Mouse (Mus musculus) thymus, postnatal 14 days (tissue): ENCODE data around the gene Ltbp4.

Experiments
- DNase-seq: peaks from one replicate; pipeline ENCODE4 v3.0.0; 2021

Ltbp4 gene

DNA sequence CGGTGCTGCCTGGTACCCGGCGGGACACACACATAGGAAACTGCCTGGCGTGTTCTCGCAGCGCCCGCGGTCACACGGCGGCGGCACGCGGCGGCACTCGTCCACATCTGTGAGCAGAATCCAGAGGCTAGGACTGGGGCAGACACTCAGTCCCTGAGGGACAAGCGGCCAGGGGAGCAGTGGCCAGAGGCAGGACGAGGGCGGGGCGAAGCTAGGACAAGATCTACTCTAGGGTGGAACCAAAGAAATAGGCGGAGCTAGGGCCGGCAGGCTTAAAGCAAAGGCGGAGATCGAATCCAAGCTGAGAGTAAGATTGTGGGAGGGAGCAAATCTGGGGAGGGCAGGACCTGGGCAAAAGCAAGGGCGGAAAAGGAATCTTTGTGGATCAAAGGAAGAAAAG, 11.8 kb downstream of the Ltbp4 start:
- no peak for DNase-seq

DNA sequence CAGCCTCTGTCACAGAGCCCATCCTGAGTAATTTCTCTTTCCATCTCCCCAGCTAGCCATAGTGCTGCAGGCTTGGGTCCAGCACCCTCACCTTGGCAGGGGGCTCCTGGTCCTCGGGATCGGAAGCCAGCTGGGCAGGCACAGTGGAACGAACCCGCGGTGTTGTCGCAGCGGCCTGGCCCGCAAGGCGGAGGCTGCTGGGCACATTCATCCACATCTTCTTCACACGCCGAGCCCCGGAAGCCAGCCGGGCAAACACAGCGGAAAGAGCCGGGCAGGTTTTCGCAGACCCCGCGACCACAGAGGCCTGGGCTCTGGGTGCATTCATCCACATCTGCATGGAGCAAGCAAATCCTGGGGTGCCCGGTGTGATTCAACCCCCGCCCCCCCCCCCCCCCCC, 12.6 kb downstream of the Ltbp4 start:
- DNase-seq = no peak

DNA sequence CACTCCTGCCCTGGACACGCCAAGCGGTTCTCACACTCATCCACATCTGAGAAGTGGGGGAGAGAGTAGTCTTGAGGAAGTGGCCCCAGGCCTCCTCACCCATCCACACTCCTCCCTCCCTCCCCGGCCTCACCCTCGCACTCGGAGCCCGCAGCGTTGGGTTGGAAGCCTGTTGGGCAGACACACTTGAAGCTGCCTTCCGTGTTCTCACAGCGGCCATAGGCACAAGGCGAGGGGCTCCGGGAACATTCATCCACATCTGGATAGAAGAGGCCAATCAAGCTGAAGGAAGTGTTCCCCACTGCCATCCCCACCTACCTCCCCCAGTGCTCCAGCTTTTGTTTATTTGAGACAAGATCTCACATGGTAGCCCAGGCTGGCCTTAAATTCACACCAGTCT, 13.3 kb downstream of the Ltbp4 start:
- no peak for DNase-seq

DNA sequence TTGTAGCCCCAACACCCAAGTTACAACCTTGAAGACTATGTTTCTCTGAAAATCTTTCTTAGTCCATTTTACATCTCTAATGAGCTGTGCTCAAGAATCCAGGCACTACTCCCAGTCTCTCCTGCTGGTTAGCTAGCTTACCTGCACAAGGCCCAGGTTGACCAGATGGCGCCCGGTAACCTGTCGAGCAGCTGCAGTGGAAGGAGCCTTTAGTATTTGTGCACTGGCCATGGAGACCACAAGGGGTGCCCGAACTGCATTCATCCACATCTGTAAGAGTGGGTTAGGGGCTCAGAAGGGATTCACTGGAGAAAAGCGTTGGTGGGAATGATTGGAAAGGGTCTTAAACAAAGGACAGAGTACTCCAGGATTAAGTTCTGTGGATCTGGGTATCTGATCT, 14.5 kb downstream of the Ltbp4 start:
- no peak for DNase-seq

DNA sequence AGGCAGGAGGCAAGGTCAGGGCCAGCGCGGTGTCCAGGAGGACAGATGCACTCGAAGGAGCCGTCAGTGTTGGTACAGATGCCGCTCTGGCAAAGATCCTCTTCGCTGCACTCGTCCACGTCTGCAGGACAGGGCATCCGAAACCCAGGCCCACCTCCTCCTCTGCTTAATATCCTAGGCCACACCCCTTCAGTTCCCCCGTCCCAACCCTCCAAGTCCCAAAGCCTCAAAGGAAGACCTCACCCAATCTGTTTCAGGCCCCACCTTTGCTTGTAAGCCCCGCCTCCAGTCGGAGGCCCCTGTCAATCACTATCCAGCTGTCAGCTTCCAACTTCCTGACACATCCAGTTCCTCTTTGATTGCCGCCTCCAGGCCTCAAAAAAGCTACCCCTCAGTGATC, 15.2 kb downstream of the Ltbp4 start:
- DNase-seq = no peak

DNA sequence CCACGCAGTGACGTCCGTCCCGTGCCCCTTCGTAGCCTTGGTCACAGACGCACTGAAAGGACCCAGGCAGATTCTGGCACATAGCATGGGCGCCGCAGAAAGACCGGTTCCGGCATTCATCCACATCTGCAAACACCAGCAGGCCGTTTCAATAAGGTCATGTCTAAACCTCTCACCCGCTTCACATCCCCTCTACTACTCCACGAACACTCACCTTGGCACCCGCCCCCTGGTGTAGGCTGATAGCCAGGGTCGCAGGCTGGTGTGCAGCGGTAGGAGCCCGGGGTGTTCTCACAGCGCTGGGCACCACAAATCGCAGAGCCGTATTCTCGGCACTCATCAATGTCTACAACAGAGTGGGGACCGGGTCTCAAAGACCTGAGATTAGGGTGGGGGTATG, 18.1 kb downstream of the Ltbp4 start:
- no peak for DNase-seq

DNA sequence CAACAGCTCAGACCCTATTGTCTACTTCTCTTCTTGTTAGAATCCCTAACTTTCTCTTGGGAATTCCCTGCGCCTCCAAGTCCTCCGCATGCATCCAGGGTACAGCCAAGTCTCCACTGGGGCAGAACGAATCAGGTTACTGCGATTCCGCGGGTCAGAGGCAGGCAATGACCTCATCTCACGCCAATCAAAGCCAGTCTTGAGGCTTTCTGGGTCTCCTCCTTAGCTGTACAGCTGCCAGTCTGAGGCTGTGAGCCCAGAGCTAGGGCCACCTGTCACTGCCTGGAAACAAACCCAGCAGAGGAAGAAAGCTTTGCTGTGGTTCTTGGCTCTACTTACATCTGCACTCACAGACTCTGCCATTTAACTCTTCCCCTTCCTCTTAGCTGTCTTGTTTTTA, 21.5 kb downstream of the Ltbp4 start:
- peak; percentile 60 for DNase-seq

DNA sequence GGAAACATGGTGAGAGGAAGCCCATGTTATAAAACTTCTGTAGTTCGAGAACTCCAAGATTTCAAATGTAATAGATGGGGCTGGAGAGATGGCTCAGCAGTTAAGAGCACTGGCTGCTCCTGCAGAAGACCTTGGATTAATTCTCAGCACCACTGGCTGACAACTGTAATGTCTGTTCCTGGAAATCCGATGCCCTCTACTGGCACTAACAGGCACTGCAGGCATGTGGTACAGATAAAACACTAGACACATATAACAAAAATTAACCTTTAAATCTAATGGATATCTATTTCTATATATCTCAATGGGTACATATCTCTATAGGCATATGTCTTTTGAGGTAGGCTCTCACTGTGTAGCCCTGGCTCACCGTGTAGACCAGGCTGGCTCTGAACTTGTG, 23.1 kb downstream of the Ltbp4 start:
- DNase-seq = no peak

DNA sequence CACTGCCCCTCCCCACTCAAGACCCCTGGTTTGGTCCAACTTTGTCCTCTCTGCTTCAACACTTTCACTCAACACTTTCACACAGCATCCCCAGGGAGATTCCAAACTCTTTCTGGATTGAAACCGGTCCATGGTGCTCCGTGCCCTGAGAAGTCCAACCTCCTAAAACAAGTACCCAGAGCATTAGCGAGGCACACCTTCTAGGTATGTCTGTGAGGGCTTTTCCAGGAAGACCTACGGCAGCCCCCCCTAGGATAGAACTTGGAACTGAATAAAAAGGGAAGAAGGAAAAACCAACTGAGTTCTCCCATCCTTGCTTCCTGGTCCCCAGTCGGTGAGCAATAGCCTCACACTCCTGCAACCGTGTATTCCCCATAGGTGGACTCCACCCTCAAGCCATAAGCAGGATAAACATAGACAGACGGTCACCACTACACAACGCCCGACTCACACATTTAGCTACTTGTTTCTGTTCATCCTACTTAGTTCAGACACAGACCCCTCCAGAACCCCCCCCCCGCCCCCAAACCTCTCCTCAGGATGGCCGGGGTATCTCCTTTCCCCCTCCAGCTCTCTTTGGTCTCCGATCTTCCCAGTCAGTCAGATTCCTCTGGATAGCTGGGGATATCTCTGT, 25.7 kb downstream of the Ltbp4 start:
- DNase-seq = no peak

DNA sequence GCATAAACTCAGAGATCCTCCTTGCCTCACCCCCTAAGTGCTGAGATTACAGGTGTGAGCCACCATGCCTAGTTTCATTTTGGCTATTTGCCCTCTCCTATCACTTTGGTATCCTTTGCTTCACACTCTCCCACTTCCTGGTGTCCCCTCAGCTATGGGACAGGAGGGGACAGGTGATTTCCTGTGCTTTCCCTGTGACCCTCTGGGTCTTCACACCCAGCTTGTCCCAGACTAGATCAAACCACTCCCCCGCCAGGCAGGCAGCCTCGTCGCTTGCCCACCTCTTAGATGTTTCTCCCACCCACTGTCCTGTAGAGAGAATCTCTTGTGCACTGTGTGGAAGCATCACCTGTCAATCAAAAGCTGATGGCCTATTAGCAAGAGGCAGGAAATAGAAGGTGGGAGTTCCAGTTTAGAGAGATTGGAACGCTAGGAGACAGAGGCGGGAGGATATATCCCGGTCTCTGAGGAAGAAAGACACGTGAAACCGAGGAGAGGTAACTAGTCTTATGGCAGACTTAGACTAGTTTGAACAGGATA, 26.4 kb downstream of the Ltbp4 start:
- DNase-seq = no peak

DNA sequence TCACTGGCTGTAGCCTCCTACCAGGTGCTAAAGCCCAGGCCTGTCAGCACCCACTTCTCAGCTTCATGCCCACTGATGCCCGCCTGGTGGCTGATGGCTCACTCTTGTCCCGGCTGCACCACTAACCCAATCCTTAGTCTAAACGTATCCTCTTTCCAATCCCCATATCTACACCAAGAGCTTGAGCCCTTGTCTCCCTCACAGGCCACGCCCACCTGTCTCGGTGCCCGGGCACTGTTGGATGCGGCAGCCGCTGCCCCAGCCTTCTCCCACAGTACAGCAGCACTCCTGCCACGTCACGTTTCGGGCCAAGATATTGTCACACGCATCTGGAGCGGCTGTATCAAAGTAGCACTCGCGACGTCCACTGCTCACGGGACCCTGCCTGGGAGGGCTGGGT, 27.2 kb downstream of the Ltbp4 start:
- DNase-seq = no peak

DNA sequence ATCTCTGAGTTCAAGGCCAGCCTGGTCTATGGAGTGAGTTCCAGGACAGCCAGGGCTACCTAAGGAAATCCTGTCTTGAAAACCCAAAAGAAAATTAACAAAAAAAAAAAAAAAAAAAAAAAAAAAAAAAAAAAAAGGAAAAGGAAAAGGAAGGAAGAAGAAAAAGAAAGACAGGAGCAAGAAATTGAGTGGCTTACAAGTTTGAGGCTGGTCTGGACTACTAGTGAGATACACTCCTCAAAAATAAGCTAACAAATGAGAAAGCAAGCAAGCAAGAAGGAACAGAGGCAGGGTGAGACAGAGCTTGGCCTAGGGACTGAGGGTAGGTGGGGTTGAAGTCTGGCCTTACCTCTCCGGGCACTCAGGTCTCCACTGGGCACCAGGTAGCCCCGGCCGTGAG, 27.7 kb downstream of the Ltbp4 start:
- DNase-seq = no peak

DNA sequence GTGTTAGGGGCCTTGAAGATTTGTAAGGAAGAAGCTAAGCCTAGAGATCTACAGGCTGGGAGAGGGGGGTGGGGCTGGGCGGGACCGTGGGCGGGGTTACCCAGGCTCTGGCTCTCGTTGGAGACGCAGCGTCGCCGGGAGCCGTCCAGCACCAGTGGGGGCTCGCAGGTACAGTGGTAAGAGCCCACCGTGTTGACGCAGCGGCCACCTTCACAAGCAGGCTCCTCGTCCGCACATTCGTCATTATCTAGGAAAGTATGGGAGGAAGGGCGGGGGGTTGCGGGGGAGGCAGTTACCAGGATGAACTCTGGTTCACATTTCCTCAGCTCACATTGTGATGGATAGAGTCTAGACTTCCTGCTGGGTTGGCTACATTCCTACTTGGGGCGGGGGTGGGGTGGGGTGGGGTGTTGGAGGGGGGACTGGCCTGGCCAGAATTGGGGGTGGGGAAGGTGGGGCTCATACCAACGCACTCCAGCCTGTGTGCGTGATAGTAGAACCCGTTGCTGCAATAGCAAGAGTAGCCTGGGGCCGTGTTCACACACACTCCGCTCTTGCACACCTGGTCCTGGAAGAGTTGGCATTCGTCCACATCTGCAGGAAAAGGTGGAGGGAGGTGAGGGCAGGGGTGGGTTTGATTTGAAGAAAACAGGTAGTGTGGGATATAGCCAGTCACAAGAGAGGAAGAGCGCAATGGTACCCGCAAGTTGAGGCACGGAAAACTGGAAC, 28.5 kb downstream of the Ltbp4 start:
- no peak for DNase-seq

DNA sequence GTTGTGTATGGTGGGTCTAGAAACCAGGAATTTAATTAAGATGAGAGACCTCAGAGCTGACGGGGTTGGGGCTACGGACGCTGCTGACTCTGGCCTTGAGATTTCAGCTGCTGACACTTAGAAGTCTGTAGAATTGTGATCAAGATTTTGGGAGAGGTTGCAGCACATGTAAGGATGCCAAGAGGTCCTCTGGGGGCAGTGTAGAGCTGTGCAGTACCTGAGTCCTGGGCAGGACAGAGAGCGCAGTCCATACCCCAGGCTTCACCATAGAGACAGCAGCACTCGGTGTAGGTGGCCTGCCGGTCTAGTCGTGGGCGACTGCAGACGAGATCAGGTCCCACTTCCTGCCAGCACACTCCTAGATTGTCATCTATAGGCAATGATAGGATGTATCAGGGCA, 29.9 kb downstream of the Ltbp4 start:
- no peak for DNase-seq

DNA sequence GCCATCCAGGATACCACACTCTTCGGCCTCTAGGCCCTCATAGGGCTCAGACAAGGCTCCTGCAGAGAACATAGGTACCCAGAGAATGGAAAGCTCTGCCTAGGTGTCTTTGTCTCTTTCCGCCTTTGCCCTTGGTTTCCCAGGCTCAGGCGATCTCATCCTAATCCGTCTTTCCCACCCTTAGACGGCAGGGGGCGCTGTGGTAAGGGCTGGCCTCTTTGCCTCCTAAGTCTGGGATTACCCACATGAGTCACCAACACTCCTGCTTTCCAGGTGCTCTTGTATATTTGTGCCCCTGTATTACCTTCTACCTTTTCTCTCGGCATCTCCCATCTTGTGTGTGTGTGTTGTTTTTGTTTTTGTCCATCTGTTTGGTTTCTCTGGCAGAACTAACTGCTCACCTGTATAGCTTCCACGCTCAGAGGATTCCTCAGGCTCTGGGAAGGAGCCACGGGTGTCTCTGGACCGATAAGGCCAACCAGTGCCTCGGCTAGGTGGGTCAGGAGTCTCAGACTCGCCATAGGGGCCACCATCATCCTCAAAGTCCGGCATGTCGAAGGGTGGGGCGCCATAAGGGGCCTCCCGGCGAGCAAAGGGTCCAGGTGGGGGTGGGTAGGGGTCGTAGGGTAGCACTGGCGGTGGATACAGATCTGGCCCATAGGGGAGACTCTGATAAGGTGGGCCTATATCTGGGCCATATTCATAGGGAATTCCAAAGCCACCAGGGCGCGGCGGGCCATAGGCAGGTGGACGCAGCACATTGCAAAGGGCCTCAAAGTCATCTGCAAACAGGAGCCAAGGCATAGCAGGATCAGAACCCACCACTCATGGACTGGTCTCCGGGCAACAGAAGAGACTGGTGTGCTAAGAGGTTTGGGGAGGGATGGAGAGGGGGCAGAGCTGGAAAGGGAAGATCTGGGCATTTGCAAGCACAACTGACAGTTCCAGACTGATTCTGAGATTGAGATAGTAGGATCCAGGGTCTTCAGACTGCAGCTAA, 31.0 kb downstream of the Ltbp4 start:
- DNase-seq = peak; percentile 44

DNA sequence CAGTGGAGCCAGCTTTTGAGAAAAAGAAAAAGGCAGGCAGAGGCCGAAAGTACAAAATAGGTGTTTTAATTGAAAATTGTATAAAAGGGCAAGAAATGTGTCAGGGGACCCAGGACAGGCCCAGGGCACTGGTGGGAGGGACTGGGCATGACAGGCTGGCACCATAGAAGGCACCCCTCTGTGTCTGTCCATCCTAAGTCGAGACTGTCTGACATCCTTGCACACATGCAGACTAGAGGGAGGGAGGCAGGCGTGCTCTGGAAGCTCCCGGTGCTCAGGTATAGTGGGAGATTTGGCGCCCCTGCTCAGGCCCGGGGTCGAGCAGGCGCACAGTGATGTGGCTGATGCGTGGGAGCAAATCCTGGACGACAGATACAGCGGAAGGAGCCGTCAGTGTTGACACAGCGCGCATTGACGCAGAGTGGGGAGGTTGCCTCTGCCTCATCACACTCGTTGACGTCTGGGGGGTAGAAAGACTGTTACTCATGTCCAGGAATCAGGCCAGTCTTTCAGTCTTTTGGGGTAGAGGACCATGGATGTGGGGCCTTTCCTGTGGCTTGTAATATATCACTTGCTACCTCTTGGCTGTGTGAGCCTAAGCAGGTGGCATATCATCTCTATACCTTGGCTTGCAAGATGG, 32.3 kb downstream of the Ltbp4 start:
- DNase-seq = no peak

DNA sequence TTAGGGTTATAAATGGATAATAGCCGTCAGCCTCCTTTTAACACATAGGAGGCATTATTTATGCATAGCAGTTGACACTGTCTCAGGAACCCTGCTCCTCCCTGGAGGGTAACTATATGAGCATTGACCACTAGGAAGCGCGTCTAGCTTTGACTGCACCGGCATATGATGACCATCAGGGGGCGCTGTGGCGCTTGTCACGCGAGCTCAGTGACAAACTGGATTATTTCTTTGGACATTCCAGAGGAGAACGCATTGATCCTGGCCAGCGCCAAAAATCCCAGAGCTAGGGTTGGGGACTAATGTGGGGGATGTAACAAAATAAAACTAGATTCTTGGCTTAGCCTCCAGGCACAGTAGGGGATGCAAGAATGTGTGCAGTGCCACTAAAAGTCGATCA, 35.3 kb downstream of the Ltbp4 start:
- DNase-seq = peak; percentile 62

DNA sequence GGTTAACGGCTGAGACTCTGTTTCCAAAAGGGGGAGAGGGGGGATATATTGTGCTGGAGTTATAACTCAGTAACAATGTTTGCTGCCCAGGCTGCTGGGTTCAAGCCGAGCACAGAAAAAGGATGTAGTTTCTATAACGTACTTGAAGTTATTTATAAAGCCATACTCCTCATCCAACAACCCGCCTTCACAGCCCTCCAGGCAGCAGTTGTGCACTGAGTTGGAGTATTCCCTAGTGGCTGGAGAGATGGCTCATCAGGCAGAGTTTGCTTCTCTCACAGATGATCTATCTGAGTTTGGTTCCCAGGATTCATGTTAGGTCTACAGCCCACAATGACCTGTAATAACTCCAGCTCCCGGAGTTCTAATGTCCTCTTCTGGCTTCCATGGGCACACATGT, 36.7 kb downstream of the Ltbp4 start:
- DNase-seq = no peak

DNA sequence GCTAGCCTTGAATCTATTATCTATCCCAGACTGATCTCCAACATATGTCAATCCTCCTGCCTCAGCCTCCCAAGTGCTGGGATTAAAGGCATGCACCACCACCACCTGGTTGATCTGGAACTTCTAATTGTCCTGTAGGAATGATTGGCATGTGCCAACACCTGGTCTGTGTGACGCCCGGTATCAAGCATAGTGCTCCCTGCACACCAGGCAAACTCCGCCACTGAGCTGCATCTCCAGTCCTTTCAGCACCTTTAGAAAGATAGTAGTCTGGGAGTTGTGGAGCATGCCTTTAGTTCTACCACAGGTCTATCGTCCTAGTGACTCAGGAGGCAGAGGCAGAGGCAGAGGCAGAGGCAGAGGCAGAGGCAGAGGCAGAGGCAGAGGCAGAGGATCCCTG, 37.1 kb downstream of the Ltbp4 start:
- no peak for DNase-seq

DNA sequence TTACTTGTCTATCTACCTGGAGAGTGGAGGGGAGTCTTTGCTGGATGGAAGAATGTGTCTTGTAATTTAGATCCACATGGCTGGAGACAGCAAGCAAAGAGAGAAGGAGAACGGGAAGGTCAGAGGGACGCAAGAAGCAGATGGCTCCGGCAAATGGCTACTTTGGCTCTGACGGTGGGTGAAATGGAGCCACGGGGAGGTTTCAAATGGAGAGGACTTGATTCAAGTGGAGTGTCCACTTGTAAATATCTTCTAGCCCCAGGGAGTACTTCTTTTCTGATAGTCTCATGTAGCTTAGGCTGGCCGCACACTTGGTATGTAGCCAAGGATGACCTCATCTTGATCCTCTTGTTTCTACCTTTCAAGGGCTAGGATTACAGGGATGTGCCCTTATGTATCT, 38.7 kb downstream of the Ltbp4 start:
- DNase-seq = no peak

DNA sequence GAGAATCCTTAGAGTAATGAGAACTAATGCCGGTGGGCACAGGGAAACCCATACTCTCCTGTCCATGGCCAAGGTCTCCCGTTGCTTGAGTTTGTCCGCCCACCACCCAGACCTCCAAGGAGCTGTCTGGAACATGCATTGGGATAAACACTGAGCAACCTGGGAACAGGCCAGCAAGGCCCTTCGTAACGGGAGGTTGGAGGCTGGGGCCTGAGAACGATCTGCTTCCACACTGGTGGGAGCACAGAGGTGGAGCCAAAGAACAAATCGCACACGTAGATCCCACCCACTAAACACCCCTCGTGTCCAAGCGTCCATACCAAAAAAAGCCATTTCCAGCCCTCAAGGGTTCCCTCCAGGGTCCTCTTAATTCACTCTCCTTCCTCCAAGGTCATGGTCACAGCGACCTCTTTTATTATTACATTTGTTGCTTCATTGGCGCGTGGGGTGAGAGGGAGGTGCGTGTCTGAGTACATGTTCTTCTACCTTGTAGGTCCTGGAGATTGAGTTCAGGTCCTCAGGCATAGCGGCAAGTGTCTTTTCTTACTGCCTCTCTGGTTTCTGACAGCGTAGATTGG, 39.4 kb downstream of the Ltbp4 start:
- no peak for DNase-seq

DNA sequence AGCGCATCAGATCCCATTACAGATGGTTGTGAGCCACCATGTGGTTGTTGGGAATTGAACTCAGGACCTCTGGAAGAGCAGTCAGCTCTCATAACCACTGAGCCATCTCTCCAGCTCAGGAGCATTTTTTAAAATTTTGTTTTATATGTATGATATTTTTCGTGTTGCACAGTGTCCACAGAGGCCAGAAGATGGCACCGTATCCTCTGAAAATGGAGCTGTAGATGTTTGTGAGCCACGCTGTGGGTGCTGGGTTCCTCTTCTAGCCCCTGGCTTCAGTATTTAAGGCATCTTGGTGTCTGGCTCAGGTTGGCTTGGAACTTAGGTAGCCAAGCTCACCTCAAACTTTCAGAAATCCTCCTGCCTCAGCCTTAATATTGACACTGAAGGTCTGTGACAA, 41.0 kb downstream of the Ltbp4 start:
- DNase-seq = no peak

DNA sequence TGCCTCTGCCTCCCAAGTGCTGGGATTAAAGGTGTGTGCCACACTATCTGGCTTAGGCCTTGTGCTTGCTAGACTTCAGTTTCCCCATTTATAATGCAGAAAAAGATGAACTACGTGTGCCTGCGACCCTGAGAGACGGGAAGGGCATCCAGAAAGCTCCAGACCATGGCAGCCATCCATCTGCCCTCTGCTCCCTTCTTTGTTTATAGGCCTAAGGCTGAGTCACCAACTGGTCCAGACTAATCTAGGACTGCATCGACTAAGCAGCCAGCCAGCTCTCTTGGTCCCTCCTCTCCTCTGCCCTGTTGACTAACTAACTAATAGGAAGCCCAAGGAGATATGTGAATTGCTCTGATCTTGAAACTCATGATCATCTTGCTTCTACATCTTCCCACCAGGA, 41.5 kb downstream of the Ltbp4 start:
- no peak for DNase-seq
